Mouse (Mus musculus): ENCODE measurements at regions not wholly inside any gene's neighbourhood (a gene's known extent, or its start where the extent isn't known, plus 50 kb on each side); places are given as distances from the start of the nearest gene placed in this dataset.
A peak's percentile ranks its signal among the peaks of the same experiment; 100 is the strongest.

DNA sequence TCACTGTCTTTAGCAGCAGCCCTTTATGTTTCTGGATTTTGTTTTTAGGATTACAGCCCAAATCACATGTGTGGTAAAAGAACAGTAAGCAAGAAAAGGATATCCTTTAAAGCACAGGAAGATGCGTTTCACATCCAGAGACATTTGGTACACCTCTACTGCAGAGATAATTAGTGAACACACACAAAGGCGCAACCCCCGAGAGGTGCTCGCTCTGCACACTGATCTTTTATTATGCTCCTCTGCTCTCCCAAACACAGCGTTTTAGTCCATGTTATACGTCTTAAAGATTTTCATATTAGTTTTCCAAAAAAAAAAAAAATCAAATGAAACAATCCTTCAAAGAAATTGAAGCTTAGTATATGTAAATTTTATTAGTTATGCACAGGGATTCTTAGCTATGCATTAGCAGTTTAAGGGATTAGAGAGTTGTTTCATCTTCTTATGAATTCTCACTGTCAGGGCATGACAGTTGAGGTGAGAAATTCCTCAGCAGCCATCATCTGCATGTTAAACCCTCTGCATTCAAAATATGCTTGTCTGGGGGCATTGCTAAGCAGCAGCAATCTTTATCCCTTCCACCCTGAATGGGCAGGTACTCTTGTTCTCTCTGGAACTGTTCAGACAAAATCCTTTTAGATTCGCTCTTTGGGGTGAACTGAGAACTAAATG lies 397.7 kb upstream of the Robo2 start:
- no peak for TF ChIP-seq CTCF (IDR thresholded peaks at IDR 0.05; ENCODE audit: low read depth)
- TF ChIP-seq EP300 (IDR thresholded peaks at IDR 0.05; ENCODE audit: low read depth), result no peak
- H3K4me1 ChIP-seq (replicated peaks; ENCODE audit: control insufficient read depth in 2 of 2, insufficient read depth in 2 of 2, low read length in 1 of 2), result no peaks in the 10 kb centered on the region
- ATAC-seq (ENCODE audit: insufficient read depth), result no peak
- H3K9ac ChIP-seq (replicated peaks), result no peak overlapping the region
- no peaks in the 10 kb centered on the region for H3K27me3 ChIP-seq (ENCODE audit: control insufficient read depth, insufficient read depth, low read length)
- no peak for DNase-seq (ENCODE audit: low read depth in 3 of 3, low spot score in 3 of 3)
- no peak overlapping the region for H3K4me3 ChIP-seq (ENCODE audit: insufficient read depth in 1 of 2, low read depth in 2 of 2, low read length in 2 of 2)
- 43% methylated on average over 7 of the region's 7 CpGs for WGBS (ENCODE audit: insufficient replicate concordance)
- no peak overlapping the region for H3K4me2 ChIP-seq (ENCODE audit: low read depth)
- H3K27ac ChIP-seq, result no peak overlapping the region
- no peaks in the 10 kb centered on the region for H3K9me3 ChIP-seq (ENCODE audit: control insufficient read depth, low read length)
- H3K36me3 ChIP-seq (replicated peaks; ENCODE audit: control insufficient read depth, insufficient read depth, low read depth), result no peaks in the 10 kb centered on the region

DNA sequence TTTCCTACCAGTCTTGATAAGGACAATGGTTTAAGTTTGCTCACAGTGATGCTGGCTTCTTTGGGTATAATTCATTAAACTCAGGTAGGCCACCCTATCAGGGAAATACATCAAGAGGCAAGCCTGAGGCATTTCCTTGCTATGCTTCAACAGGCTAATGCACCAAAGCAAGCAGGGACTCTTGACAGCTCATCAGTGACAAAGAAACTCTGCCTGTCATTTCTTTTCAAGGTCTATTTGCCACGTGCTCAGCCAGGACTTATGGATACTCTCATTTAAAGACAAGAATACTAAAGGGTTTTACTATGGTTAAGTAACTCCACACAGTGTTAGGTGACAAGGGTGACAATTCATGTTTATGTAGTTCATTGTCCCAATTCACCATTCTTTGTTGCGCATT lies 395.1 kb upstream of the Robo2 start:
- no peaks in the 10 kb centered on the region for H3K36me3 ChIP-seq (replicated peaks; ENCODE audit: control insufficient read depth, insufficient read depth, low read depth)
- ATAC-seq (ENCODE audit: insufficient read depth), result no peak
- DNase-seq (ENCODE audit: low read depth in 3 of 3, low spot score in 3 of 3), result no peak

DNA sequence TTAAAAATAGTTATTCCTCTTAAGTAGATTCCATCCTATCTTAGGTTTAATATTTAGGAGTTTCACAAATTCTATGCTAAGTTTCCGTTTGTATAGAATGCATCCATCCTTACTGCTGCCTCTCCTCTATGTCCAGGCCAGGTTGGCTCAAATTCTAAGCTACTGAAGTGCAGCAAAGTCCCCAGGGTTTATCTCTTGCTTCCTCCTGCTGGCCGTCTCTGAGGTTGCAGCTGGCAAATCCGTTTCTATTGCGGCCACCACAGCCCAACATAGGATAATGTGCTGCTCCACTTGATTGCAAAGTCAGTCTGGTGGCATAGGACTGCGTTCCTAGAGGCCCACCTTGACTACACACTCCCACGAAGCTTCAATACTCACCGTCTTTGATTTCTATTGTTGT lies 389.7 kb upstream of the Robo2 start:
- H3K9me3 ChIP-seq (ENCODE audit: control insufficient read depth, low read length), result no peaks in the 10 kb centered on the region
- H3K4me1 ChIP-seq (replicated peaks; ENCODE audit: control insufficient read depth in 2 of 2, insufficient read depth in 2 of 2, low read length in 1 of 2), result no peaks in the 10 kb centered on the region
- no peak overlapping the region for H3K4me2 ChIP-seq (ENCODE audit: low read depth)
- H3K27ac ChIP-seq, result no peak overlapping the region
- no peak overlapping the region for H3K9ac ChIP-seq (replicated peaks)
- TF ChIP-seq CTCF (IDR thresholded peaks at IDR 0.05; ENCODE audit: low read depth) (peak; percentile 69), EP300 (IDR thresholded peaks at IDR 0.05; ENCODE audit: low read depth) (no peak)
- H3K4me3 ChIP-seq (ENCODE audit: insufficient read depth in 1 of 2, low read depth in 2 of 2, low read length in 2 of 2), result no peak overlapping the region
- no peaks in the 10 kb centered on the region for H3K27me3 ChIP-seq (ENCODE audit: control insufficient read depth, insufficient read depth, low read length)
- H3K36me3 ChIP-seq (replicated peaks; ENCODE audit: control insufficient read depth, insufficient read depth, low read depth), result no peaks in the 10 kb centered on the region
- DNase-seq (ENCODE audit: low read depth in 3 of 3, low spot score in 3 of 3), result peak; percentile 0 to 1 (median 0)
- WGBS (ENCODE audit: insufficient replicate concordance), result 11% methylated on average over 7 of the region's 7 CpGs
- no peak for ATAC-seq (ENCODE audit: insufficient read depth)

More for the DNA sequence above, 395.1 kb upstream of the Robo2 start:
- Histone ChIP-seq H3K4me1 (replicated peaks; ENCODE audit: control insufficient read depth in 2 of 2, insufficient read depth in 2 of 2, low read length in 1 of 2) (no peaks in the 10 kb centered on the region), H3K9ac (replicated peaks) (no peak overlapping the region), H3K9me3 (ENCODE audit: control insufficient read depth, low read length) (no peaks in the 10 kb centered on the region), H3K27ac (no peak overlapping the region), H3K27me3 (ENCODE audit: control insufficient read depth, insufficient read depth, low read length) (no peaks in the 10 kb centered on the region), H3K4me2 (ENCODE audit: low read depth) (no peak overlapping the region), H3K4me3 (ENCODE audit: insufficient read depth in 1 of 2, low read depth in 2 of 2, low read length in 2 of 2) (no peak overlapping the region)
- WGBS (ENCODE audit: insufficient replicate concordance), result 64% methylated on average over 2 of the region's 2 CpGs
- no peak for TF ChIP-seq EP300 (IDR thresholded peaks at IDR 0.05; ENCODE audit: low read depth)
- no peak for TF ChIP-seq CTCF (IDR thresholded peaks at IDR 0.05; ENCODE audit: low read depth)

DNA sequence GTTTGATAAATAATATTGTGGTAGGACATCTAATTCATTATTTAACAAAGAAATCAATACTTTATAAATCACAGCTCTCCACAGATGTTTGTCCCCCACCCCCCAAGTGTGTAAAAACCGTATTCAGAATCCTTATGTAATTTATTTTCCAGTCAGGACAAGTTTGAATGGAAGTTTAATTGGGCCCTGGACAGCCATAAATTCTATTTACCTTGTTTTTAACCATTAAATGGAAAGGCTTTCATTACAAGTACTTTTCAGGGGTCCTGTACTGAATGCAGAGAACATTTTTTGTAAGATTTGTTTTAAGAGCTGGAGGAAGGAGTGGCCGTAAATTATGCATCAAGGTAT lies 384.7 kb upstream of the Robo2 start:
- H3K4me2 ChIP-seq (ENCODE audit: low read depth), result no peak overlapping the region
- H3K9ac ChIP-seq (replicated peaks), result no peak overlapping the region
- 53% methylated on average over 2 of the region's 2 CpGs for WGBS (ENCODE audit: insufficient replicate concordance)
- no peaks in the 10 kb centered on the region for H3K4me1 ChIP-seq (replicated peaks; ENCODE audit: control insufficient read depth in 2 of 2, insufficient read depth in 2 of 2, low read length in 1 of 2)
- no peaks in the 10 kb centered on the region for H3K9me3 ChIP-seq (ENCODE audit: control insufficient read depth, low read length)
- TF ChIP-seq EP300 (IDR thresholded peaks at IDR 0.05; ENCODE audit: low read depth) (no peak), CTCF (IDR thresholded peaks at IDR 0.05; ENCODE audit: low read depth) (no peak)
- no peaks in the 10 kb centered on the region for H3K27me3 ChIP-seq (ENCODE audit: control insufficient read depth, insufficient read depth, low read length)
- H3K4me3 ChIP-seq (ENCODE audit: insufficient read depth in 1 of 2, low read depth in 2 of 2, low read length in 2 of 2), result no peak overlapping the region
- ATAC-seq (ENCODE audit: insufficient read depth) (no peak), DNase-seq (ENCODE audit: low read depth in 3 of 3, low spot score in 3 of 3) (no peak)
- no peak overlapping the region for H3K27ac ChIP-seq
- H3K36me3 ChIP-seq (replicated peaks; ENCODE audit: control insufficient read depth, insufficient read depth, low read depth), result no peaks in the 10 kb centered on the region

DNA sequence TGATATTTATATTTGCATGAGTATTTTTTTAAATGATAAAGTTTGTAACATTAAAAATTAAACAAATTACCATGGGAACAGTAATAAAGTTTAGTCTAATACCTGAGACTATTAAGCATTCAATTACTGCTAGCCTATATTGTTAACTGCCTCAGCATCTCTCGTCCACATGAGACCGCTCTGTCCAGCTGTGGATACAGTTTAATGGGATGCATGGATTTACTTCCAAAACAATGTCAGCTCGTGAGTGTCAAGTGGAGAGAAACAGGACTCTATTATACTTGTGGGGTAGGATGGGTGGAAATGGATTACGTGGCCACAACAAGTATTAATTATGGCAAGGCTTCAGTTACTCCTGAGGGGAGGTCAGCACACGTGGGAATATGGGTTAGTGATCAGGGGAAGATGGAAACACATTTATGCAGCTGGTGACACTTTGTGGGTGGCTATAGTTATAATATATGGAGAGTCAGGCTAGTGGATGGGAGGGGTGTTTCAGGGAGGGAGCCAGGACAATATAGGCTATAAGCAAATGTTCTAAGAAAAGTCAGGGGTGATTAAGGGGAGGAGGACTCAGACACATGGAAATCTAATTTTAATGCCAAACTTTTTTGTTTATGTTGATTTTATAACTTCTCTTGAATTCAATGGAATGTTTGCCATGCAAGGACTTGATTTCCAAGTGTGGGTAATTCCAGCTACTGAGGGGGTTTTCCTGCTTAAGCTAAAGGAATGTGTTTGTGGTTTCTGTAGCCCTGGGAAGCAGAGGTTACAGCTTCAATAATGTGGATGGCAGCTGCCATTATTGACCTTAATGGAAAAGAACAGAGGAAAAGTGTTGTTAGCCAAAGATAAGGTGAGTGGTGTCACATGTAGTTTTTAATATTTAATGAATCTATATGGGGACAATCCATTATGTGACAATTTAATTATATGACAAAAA lies 384.0 kb upstream of the Robo2 start:
- Histone ChIP-seq H3K4me3 (ENCODE audit: insufficient read depth in 1 of 2, low read depth in 2 of 2, low read length in 2 of 2) (no peak overlapping the region), H3K9ac (replicated peaks) (no peak overlapping the region), H3K4me1 (replicated peaks; ENCODE audit: control insufficient read depth in 2 of 2, insufficient read depth in 2 of 2, low read length in 1 of 2) (no peaks in the 10 kb centered on the region), H3K4me2 (ENCODE audit: low read depth) (no peak overlapping the region), H3K27ac (no peak overlapping the region), H3K9me3 (ENCODE audit: control insufficient read depth, low read length) (no peaks in the 10 kb centered on the region), H3K27me3 (ENCODE audit: control insufficient read depth, insufficient read depth, low read length) (no peaks in the 10 kb centered on the region), H3K36me3 (replicated peaks; ENCODE audit: control insufficient read depth, insufficient read depth, low read depth) (no peaks in the 10 kb centered on the region)
- ATAC-seq (ENCODE audit: insufficient read depth) (no peak), DNase-seq (ENCODE audit: low read depth in 3 of 3, low spot score in 3 of 3) (no peak)
- TF ChIP-seq CTCF (IDR thresholded peaks at IDR 0.05; ENCODE audit: low read depth) (no peak), EP300 (IDR thresholded peaks at IDR 0.05; ENCODE audit: low read depth) (no peak)
- 40% methylated on average over 5 of the region's 5 CpGs for WGBS (ENCODE audit: insufficient replicate concordance)
